Mouse (Mus musculus) CH12.LX (cell line): Measurements from ENCODE around the gene Eloa.

ENCODE experiments used
- CTCF ChIP-seq, 2 experiments: IDR thresholded peaks in 1 of 2; conservative IDR thresholded peaks in 1 of 2; 2 replicates each; pipeline ENCODE4 v1.5.1; 2011 to 2012; ENCODE audit warnings: low read depth in 2 of 2, low read length in 2 of 2, improper control_type of control experiment in 1 of 2, inconsistent platforms in 1 of 2, mild to moderate bottlenecking in 1 of 2, moderate library complexity in 1 of 2
- POLR2A ChIP-seq: IDR thresholded peaks from 2 replicates; pipeline ENCODE4 v1.6.1; 2011; ENCODE audit warnings: low read depth, mild to moderate bottlenecking, improper control_type of control experiment, low read length
- ZKSCAN1 ChIP-seq: IDR thresholded peaks from 2 replicates; pipeline ENCODE4 v1.6.1; 2012; ENCODE audit warnings: low read depth, inconsistent platforms, low read length, improper control_type of control experiment, borderline replicate concordance

DNA sequence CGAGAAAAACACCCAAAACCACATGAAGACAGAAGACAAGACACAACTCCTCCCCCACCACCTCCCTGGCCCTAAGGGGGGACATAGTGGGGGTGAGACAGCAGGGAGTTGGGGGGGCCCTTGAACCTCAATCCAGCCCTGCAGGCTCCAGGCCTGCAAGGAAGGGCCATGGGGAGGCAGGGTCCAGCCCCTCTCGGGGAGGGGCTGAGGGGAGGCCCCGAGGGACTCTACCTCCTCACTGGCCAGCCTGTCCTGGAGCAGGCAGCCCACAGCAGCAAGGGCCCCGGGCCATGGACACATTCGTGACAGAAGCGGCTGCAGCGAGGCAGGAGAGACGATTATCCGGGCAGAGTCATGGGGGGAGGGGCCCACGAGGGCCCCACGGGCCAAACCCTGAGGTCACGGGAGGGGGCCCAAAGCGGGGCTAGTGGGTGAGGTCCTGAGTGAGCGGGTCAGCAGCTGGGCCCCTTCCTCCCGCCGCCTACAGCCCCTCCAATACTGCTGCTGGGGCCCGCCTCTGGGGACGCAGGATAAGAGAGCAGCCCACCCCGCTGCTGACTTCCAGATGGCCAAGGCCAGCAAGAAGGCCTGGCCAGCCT lies 53.2 kb downstream of the Eloa start:
- TF ChIP-seq CTCF (conservative IDR thresholded peaks at IDR 0.05 in 1 of 2, IDR thresholded peaks at IDR 0.05 in 1 of 2; ENCODE audit: low read depth in 2 of 2, low read length in 2 of 2) (no peak), ZKSCAN1 (no peak), POLR2A (no peak)
